Mouse (Mus musculus) granulocyte monocyte progenitor cell, adult 5-6 weeks (primary cell): ENCODE data around the gene Dpm3. TPM values are rescaled to one million over a fixed set of nuclear protein-coding genes. Genes with fewer than 3 reads are reported as not detected.
A peak's percentile ranks its signal among the peaks of the same experiment; 100 is the strongest.

Experiments
- ATAC-seq: replicated peaks from 2 replicates; pipeline ENCODE4 v1.8.0; 2016; ENCODE audit warnings: mild to moderate bottlenecking, moderate TSS enrichment, inconsistent platforms; ENCODE audit not compliant: poor library complexity, severe bottlenecking
- total RNA-seq, 2 experiments: library from RNA; stranded (forward) in 1 of 2; stranded (reverse) in 1 of 2; fragments of 200-712, 200-1000 nt in 1 of 2; fragments of >200 nt in 1 of 2; fragmentation: Nextera tagmentation in 1 of 2; gene quantifications; 2 replicates each; pipeline ENCODE4 v1.2.3; 2014 to 2017

Gene Dpm3
- total RNA-seq, 2 experiments from 2014 or later = 31.2 to 91.7 TPM

- ATAC-seq = no peak
These were observed 27.8 kb upstream of the Dpm3 start for GRCm38 (mm10) chr3:89231345-89231744.

- no peak for ATAC-seq
These were observed 27.3 kb upstream of the Dpm3 start for GRCm38 (mm10) chr3:89231772-89232275.

GRCm38 (mm10) chr3:89232614-89233013 is 26.5 kb upstream of the Dpm3 start:
- no peak for ATAC-seq

- peak; percentile 87 for ATAC-seq
These were observed 25.5 kb upstream of the Dpm3 start for GRCm38 (mm10) chr3:89233562-89234110.

- no peak for ATAC-seq
These were observed 22.6 kb upstream of the Dpm3 start for GRCm38 (mm10) chr3:89236516-89236915.

GRCm38 (mm10) chr3:89237682-89238081 is 21.5 kb upstream of the Dpm3 start:
- no peak for ATAC-seq

- ATAC-seq = no peak
These were observed 20.7 kb upstream of the Dpm3 start for GRCm38 (mm10) chr3:89238494-89238893.

GRCm38 (mm10) chr3:89242331-89242895 is 16.7 kb upstream of the Dpm3 start:
- peak; percentile 36; the same call in 1 of the 2 replicates for ATAC-seq

- peak; percentile 69 for ATAC-seq
These were observed 15.5 kb upstream of the Dpm3 start for GRCm38 (mm10) chr3:89243609-89244008.

GRCm38 (mm10) chr3:89244158-89244981 is 14.8 kb upstream of the Dpm3 start:
- ATAC-seq = 0 out of 2 replicates have a peak, but pooled peaks have one; percentile 20

- no peak for ATAC-seq
These were observed 14.0 kb upstream of the Dpm3 start for GRCm38 (mm10) chr3:89244982-89245687.

- ATAC-seq = no peak
These were observed 13.4 kb upstream of the Dpm3 start, which contains the start of gene Krtcap2 for GRCm38 (mm10) chr3:89245688-89246171. TSS of gene Krtcap2 (plus strand) at chr3:89245966.

- ATAC-seq = peak; percentile 65
These were observed 12.7 kb upstream of the Dpm3 start, which contains the start of gene Trim46 for GRCm38 (mm10) chr3:89246261-89247100. TSS of gene Trim46 (minus strand) at chr3:89246309.

- ATAC-seq = no peak
These were observed 11.7 kb upstream of the Dpm3 start for GRCm38 (mm10) chr3:89247466-89247865.

- ATAC-seq = peak; percentile 4; the same call in 1 of the 2 replicates
These were observed 8.6 kb upstream of the Dpm3 start for GRCm38 (mm10) chr3:89250435-89251040.

- ATAC-seq = peak; percentile 83
These were observed 7.7 kb upstream of the Dpm3 start for GRCm38 (mm10) chr3:89251365-89251895.

GRCm38 (mm10) chr3:89254994-89255393 is 4.2 kb upstream of the Dpm3 start:
- ATAC-seq = no peak

GRCm38 (mm10) chr3:89256177-89256576 is 3.0 kb upstream of the Dpm3 start:
- no peak for ATAC-seq

GRCm38 (mm10) chr3:89260211-89260610 is 1.1 kb downstream of the Dpm3 start:
- no peak for ATAC-seq
